Mouse (Mus musculus) WW6 (cell line): ENCODE results near the gene Tle6.

Experiments used
- DNase-seq: peaks from one replicate; pipeline ENCODE4 v3.0.0-alpha.2; 2013; ENCODE audit warnings: low read depth, low spot score

Gene Tle6

GRCm38 (mm10) chr10:81541363-81541762, 59.5 kb downstream of the Tle6 start:
- no peak for DNase-seq
